Mouse (Mus musculus): ENCODE results near the gene Rexo5. TPM values are rescaled to one million over a fixed set of nuclear protein-coding genes. Genes with fewer than 3 reads are reported as not detected.

Rexo5 gene
- polyA plus RNA-seq, 1 experiment = 9.6 TPM

DNA sequence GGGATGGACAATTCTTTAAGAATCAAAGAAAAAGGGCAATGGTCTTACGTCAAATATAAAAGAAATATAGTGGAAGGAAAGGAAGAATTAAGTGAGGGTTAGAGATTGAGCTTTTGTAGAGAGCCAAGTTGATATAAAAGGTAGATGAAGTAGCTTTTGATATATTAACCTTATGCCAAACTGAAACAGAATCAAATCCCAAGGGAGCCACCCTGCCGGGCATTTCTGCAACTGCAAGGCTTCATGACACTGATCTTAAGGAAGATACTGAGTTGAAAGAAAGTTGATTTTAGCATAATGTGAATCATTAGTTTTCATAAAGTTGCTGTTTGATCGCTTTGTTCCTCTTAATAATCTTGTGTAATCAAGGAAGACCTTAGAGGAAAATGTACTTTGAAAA lies 4.8 kb upstream of the Rexo5 start:
- Histone ChIP-seq H3K4me3 (ENCODE audit: control insufficient read depth, insufficient read depth, low read length) (no peak overlapping the region), H3K36me3 (ENCODE audit: control insufficient read depth, insufficient read depth, low read length) (peaks cover 29% of the 10 kb centered on the region), H3K27me3 (ENCODE audit: control insufficient read depth, insufficient read depth, low read length) (no peaks in the 10 kb centered on the region), H3K4me1 (replicated peaks; ENCODE audit: control insufficient read depth, insufficient read depth, low read length) (no peaks in the 10 kb centered on the region), H3K27ac (ENCODE audit: control insufficient read depth, insufficient read depth, low read length) (no peak overlapping the region)
- no peak for DNase-seq
- WGBS = 94% methylated on average over 3 of the region's 3 CpGs
- no peak for TF ChIP-seq CTCF (IDR thresholded peaks at IDR 0.05; ENCODE audit: borderline replicate concordance, control insufficient read depth, extremely low read depth, insufficient read depth, low read length, poor library complexity)
- no peak for TF ChIP-seq POLR2A (IDR thresholded peaks at IDR 0.05; ENCODE audit: control insufficient read depth, extremely low read depth, insufficient read depth, low read length, poor library complexity)

DNA sequence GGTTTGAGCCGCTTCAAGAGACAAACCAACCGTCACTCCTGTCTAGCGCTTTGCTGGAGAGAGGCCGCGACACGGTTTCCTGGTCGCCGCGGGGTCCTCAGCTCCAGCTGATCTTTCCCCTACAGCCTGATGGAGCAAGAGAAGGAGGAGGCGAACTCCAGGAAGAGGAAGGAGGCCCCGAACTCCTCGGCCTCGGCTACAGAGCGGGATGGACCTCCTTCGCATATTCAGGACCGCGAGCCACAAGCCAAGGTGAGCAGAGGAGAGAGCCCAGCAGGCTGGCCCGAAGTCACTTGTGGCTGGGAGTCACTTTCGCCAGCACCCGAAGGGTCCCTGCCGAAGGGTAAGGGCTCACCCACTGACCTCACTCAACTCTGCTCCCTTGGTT lies 439 bp downstream of the Rexo5 start:
- H3K27ac ChIP-seq (ENCODE audit: control insufficient read depth, insufficient read depth, low read length) = no peak overlapping the region; the same call in 1 of the 2 replicates
- H3K27me3 ChIP-seq (ENCODE audit: control insufficient read depth, insufficient read depth, low read length) = no peaks in the 10 kb centered on the region
- H3K36me3 ChIP-seq (ENCODE audit: control insufficient read depth, insufficient read depth, low read length) = peaks cover 6% of the 10 kb centered on the region; the same call in 1 of the 2 replicates
- H3K4me1 ChIP-seq (replicated peaks; ENCODE audit: control insufficient read depth, insufficient read depth, low read length) = peaks cover 3% of the 10 kb centered on the region
- TF ChIP-seq CTCF (IDR thresholded peaks at IDR 0.05; ENCODE audit: borderline replicate concordance, control insufficient read depth, extremely low read depth, insufficient read depth, low read length, poor library complexity) = 0 out of 2 replicates have a peak, but pooled peaks have one; percentile 14
- TF ChIP-seq POLR2A (IDR thresholded peaks at IDR 0.05; ENCODE audit: control insufficient read depth, extremely low read depth, insufficient read depth, low read length, poor library complexity) = peak; percentile 0; the same call in 1 of the 2 replicates
- H3K4me3 ChIP-seq (ENCODE audit: control insufficient read depth, insufficient read depth, low read length) = peak overlapping the region; percentile 94
- DNase-seq = no peak
- WGBS = 1% methylated on average over 21 of the region's 21 CpGs

DNA sequence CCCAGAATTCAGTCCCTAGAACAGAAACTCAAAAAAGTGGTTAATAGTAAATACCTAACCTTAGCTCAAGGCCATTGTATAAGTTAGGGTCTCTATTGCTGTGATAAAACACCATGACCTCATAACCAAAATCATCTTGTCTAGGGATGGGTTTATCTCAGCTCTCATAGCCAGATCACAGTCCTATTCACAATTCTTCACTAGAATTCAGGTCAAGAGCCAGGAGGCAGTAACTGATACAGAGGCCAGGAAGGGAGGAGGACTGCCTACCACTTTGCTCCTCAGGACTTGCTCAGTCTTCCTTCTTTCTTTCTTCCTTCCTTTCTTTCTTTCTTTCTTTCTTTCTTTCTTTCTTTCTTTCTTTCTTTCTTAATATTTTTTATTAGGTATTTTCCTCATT lies 1.5 kb downstream of the Rexo5 start:
- Histone ChIP-seq H3K27ac (ENCODE audit: control insufficient read depth, insufficient read depth, low read length) (no peak overlapping the region), H3K27me3 (ENCODE audit: control insufficient read depth, insufficient read depth, low read length) (no peaks in the 10 kb centered on the region), H3K4me3 (ENCODE audit: control insufficient read depth, insufficient read depth, low read length) (no peak overlapping the region), H3K4me1 (replicated peaks; ENCODE audit: control insufficient read depth, insufficient read depth, low read length) (peaks cover 3% of the 10 kb centered on the region), H3K36me3 (ENCODE audit: control insufficient read depth, insufficient read depth, low read length) (no peaks in the 10 kb centered on the region; the same call in 1 of the 2 replicates)
- no peak for DNase-seq
- TF ChIP-seq CTCF (IDR thresholded peaks at IDR 0.05; ENCODE audit: borderline replicate concordance, control insufficient read depth, extremely low read depth, insufficient read depth, low read length, poor library complexity) = no peak
- TF ChIP-seq POLR2A (IDR thresholded peaks at IDR 0.05; ENCODE audit: control insufficient read depth, extremely low read depth, insufficient read depth, low read length, poor library complexity) = no peak

DNA sequence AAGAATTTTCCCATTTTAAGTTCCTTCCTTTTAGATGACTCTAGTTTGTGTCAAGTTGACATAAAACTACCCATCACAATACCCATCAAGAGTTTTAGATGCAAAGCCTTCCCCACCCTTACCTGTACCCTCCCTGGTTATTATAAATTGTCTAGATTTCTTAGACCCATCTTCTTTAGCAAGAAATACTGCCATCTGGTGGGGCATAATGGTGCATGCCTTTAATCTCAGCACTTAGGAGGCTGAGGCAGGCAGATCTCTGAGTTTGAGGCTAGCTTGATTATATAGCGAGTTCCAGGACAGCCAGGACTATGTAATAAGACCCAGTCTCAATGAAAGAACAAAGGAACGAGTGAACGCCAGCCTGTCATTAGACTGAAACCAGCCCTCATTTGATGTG lies 6.7 kb downstream of the Rexo5 start:
- Histone ChIP-seq H3K27me3 (ENCODE audit: control insufficient read depth, insufficient read depth, low read length) (no peaks in the 10 kb centered on the region), H3K27ac (ENCODE audit: control insufficient read depth, insufficient read depth, low read length) (no peak overlapping the region), H3K4me1 (replicated peaks; ENCODE audit: control insufficient read depth, insufficient read depth, low read length) (no peaks in the 10 kb centered on the region), H3K4me3 (ENCODE audit: control insufficient read depth, insufficient read depth, low read length) (no peak overlapping the region), H3K36me3 (ENCODE audit: control insufficient read depth, insufficient read depth, low read length) (0 out of 2 replicates have a peak, but pooled peaks cover under 1% of the 10 kb centered on the region)
- WGBS = 65% methylated on average over 3 of the region's 3 CpGs
- TF ChIP-seq POLR2A (IDR thresholded peaks at IDR 0.05; ENCODE audit: control insufficient read depth, extremely low read depth, insufficient read depth, low read length, poor library complexity) (no peak), CTCF (IDR thresholded peaks at IDR 0.05; ENCODE audit: borderline replicate concordance, control insufficient read depth, extremely low read depth, insufficient read depth, low read length, poor library complexity) (no peak)
- peak; percentile 4 for DNase-seq

DNA sequence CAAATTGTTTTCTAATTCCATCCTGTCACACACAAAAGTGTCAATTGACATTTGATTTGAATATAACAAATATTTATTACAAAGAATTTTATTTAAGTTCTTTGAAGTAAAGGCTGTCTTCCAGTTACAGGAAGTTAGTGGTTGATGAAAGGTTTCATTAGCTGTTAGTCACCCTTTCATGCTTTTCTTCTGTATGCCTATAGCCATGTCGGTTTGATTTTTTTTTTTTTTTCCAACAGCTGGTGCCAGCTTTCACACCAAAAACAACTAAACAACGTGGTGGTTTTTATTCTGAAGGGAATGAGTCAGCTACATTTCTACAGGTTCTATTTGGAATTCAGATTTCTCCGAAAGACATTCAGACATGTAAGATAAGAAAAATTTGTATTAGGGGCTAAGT lies 7.2 kb downstream of the Rexo5 start:
- H3K36me3 ChIP-seq (ENCODE audit: control insufficient read depth, insufficient read depth, low read length) = 0 out of 2 replicates have a peak, but pooled peaks cover 3% of the 10 kb centered on the region
- no peak for DNase-seq
- TF ChIP-seq CTCF (IDR thresholded peaks at IDR 0.05; ENCODE audit: borderline replicate concordance, control insufficient read depth, extremely low read depth, insufficient read depth, low read length, poor library complexity) (no peak), POLR2A (IDR thresholded peaks at IDR 0.05; ENCODE audit: control insufficient read depth, extremely low read depth, insufficient read depth, low read length, poor library complexity) (no peak)
- no peaks in the 10 kb centered on the region for H3K4me1 ChIP-seq (replicated peaks; ENCODE audit: control insufficient read depth, insufficient read depth, low read length)
- no peak overlapping the region for H3K27ac ChIP-seq (ENCODE audit: control insufficient read depth, insufficient read depth, low read length)
- H3K27me3 ChIP-seq (ENCODE audit: control insufficient read depth, insufficient read depth, low read length) = no peaks in the 10 kb centered on the region
- 14% methylated on average over 3 of the region's 3 CpGs for WGBS
- H3K4me3 ChIP-seq (ENCODE audit: control insufficient read depth, insufficient read depth, low read length) = no peak overlapping the region

DNA sequence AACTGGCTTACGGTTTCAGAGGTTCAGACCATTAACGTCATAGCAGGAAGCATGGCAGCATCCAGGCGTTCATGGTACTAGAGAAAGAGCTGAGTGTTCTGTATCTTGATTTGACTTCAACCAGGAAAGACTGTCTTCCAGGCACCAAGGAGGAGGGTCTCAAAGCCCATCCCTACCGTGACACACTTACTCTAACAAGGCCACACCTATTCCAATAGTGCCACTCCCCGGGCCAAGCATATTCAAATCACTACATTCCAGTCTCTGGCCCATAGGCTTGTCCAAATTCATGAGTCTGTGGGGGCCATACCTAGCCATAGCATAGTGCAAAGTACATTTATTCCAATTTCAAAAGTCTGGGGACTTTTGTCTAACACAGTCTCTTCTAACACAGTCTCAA lies 13.6 kb downstream of the Rexo5 start:
- Histone ChIP-seq H3K4me3 (ENCODE audit: control insufficient read depth, insufficient read depth, low read length) (no peak overlapping the region), H3K27ac (ENCODE audit: control insufficient read depth, insufficient read depth, low read length) (no peak overlapping the region), H3K36me3 (ENCODE audit: control insufficient read depth, insufficient read depth, low read length) (0 out of 2 replicates have a peak, but pooled peaks cover 8% of the 10 kb centered on the region), H3K4me1 (replicated peaks; ENCODE audit: control insufficient read depth, insufficient read depth, low read length) (no peaks in the 10 kb centered on the region), H3K27me3 (ENCODE audit: control insufficient read depth, insufficient read depth, low read length) (no peaks in the 10 kb centered on the region)
- DNase-seq = no peak
- 99% methylated on average over 5 of the region's 5 CpGs for WGBS
- TF ChIP-seq CTCF (IDR thresholded peaks at IDR 0.05; ENCODE audit: borderline replicate concordance, control insufficient read depth, extremely low read depth, insufficient read depth, low read length, poor library complexity) (no peak), POLR2A (IDR thresholded peaks at IDR 0.05; ENCODE audit: control insufficient read depth, extremely low read depth, insufficient read depth, low read length, poor library complexity) (no peak)

DNA sequence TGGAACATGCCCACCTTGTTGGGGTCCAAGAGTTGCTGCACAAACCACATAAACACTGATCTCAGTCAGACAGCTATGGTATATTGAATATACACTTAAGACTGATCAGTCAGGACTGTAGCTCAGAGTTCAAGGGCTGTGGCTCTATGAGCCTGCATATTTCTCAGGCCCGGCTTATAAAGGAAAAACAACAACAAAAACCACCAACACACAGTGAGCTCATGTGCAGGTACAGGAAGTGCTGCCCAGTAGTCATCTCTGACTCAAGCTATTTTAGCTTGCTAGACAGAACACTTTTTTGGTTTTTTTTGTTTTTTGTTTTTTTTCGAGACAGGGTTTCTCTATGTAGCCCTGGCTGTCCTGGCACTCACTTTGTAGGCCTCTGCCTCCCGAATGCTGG lies 14.9 kb downstream of the Rexo5 start:
- no peak overlapping the region for H3K27ac ChIP-seq (ENCODE audit: control insufficient read depth, insufficient read depth, low read length)
- no peaks in the 10 kb centered on the region for H3K27me3 ChIP-seq (ENCODE audit: control insufficient read depth, insufficient read depth, low read length)
- H3K36me3 ChIP-seq (ENCODE audit: control insufficient read depth, insufficient read depth, low read length) = 0 out of 2 replicates have a peak, but pooled peaks cover 8% of the 10 kb centered on the region
- WGBS = 92% methylated on average over 3 of the region's 3 CpGs
- H3K4me3 ChIP-seq (ENCODE audit: control insufficient read depth, insufficient read depth, low read length) = no peak overlapping the region
- no peaks in the 10 kb centered on the region for H3K4me1 ChIP-seq (replicated peaks; ENCODE audit: control insufficient read depth, insufficient read depth, low read length)
- DNase-seq = no peak
- TF ChIP-seq CTCF (IDR thresholded peaks at IDR 0.05; ENCODE audit: borderline replicate concordance, control insufficient read depth, extremely low read depth, insufficient read depth, low read length, poor library complexity) (no peak), POLR2A (IDR thresholded peaks at IDR 0.05; ENCODE audit: control insufficient read depth, extremely low read depth, insufficient read depth, low read length, poor library complexity) (no peak)
